Mouse (Mus musculus) MN1 (cell line): ENCODE data around the gene Gstp1.
"Not testable (repeated sequence)": the region's sequence is repeated elsewhere in the genome, so short reads cannot be mapped to it uniquely, and the experiment has no call there.

Experiments
- DNase-seq: peaks from one replicate; pipeline ENCODE4 v3.0.0-alpha.2; 2016; ENCODE audit warnings: low spot score

Gene Gstp1

DNA sequence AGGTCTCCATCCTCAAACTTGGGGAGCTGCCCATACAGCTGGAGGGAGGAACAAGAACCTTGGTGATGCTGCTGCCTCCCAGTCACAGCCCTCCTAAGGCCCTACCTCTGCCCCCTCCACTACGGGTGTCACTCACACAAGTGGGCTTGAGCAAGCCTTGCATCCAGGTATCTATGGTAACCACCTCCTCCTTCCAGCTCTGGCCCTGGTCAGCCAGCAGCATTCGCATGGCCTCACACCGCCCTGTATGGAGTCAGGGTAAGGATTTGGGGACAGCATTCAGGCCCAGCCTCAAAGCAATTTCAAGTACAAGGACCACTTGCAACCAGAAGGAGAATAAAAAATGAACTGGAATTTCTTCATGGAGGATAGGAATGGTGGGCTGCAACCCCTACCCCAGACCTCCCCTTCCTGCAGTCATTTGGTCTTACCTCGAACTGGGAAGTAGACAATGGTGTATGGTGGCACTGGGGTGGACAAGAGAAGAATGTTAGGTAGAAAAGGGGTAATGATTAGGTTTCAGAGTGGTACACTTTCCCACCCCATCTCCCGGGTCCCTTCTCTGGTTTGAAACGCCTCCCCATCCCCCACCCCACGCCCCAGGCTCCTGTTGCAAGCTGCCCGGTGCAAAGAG lies 514 bp downstream of the Gstp1 start:
- DNase-seq = not testable (repeated sequence)

GRCm38 (mm10) chr19:4036327-4037045 lies 1.3 kb downstream of the Gstp1 start:
- DNase-seq = no peak

- DNase-seq = no peak
Observed at GRCm38 (mm10) chr19:4033742-4034141, 4.0 kb downstream of the Gstp1 start.

- DNase-seq = no peak
Observed at GRCm38 (mm10) chr19:4033298-4033697, 4.5 kb downstream of the Gstp1 start.

DNA sequence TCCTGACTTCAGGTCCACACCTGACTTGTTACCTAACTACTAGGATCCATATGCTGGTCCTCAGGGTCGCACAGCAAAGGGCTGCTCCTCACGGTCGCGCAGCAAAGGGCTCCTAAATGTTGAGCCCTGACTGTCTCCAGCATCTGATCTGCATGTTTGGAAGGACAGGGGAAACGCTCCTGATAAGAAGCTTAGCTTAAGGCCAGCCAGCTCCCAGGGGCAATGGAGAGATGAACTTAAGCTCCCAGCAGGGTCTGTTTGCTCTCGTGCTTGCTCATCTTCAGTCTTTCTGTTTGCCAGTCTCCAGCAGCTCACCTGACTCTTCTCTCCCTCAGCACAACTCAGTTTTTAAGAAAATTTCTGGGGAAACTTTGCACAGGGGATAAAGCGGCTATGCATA lies 5.1 kb downstream of the Gstp1 start:
- no peak for DNase-seq

DNA sequence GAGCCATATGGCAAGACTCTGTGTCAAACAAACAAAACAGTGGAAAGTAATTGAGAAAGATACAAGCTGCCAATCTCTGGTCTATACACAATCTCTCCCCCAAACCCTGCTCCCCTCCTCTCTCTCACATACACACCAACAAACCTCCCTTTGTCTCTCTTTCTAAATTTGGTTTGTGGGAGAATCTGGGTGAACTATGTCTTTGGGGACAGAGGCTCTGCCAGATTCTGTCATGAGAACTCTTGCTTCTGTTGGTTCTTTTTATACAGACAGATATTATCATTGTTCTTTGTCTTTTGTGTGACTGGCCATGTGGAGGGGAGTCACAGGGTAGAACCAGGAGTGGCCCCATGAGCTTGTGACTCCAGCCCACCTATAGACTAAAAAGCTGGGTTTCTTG lies 10.2 kb downstream of the Gstp1 start:
- DNase-seq = no peak

GRCm38 (mm10) chr19:4023185-4023584 lies 14.6 kb downstream of the Gstp1 start:
- DNase-seq = no peak

- peak; percentile 81 for DNase-seq
Observed at GRCm38 (mm10) chr19:4018743-4019583, 18.8 kb downstream of the Gstp1 start.

- no peak for DNase-seq
Observed at GRCm38 (mm10) chr19:4017921-4018587, 19.7 kb downstream of the Gstp1 start.

GRCm38 (mm10) chr19:4015635-4016034 lies 22.1 kb downstream of the Gstp1 start:
- DNase-seq = no peak

- DNase-seq = no peak
Observed at GRCm38 (mm10) chr19:4014802-4015201, 23.0 kb downstream of the Gstp1 start.

DNA sequence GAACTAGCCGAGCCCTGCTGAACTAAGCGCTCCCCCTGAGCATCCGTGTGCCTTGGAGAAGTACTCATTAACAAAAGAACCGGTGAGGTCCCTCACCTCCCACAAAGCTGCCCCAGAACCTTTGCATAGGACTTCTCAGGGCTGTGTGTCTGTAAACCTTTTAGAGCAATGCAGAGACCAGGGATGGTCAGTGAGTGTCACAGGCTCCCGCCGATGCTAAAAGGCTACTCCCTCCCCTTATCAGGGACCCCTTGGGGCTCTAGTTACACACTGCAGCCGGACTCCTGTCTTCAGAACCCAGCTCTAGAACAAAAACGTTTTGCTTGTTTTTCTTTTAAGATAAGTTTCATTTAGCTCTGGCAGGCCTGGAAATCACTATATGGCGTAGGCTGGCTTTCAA lies 24.7 kb downstream of the Gstp1 start:
- no peak for DNase-seq

- DNase-seq = peak; percentile 97
Observed at GRCm38 (mm10) chr19:4012432-4013022, 25.3 kb downstream of the Gstp1 start, which contains the start of gene Ndufv1. Ndufv1 (minus strand) TSS chr19:4012806.

GRCm38 (mm10) chr19:4011086-4011485 lies 26.7 kb downstream of the Gstp1 start:
- no peak for DNase-seq

DNA sequence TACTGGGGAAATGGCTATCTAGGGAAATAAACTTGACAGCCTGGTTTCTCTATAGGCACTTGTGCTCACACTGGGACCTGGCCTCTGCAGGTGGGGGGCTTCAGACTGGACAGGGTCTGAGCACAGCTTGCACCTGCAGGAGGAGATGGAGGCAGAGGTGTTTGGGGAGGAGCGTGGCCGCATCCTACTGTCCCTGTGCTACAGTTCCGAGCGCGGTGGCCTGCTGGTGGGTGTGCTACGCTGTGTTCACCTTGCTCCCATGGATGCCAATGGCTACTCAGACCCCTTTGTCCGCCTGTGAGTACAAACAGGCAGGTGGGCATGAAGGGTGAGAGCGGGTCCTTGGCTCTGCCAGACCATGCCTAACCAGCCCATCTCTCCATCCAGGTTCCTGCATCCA lies 31.8 kb downstream of the Gstp1 start:
- DNase-seq = no peak

GRCm38 (mm10) chr19:4005091-4005490 lies 32.7 kb downstream of the Gstp1 start:
- DNase-seq = no peak

DNA sequence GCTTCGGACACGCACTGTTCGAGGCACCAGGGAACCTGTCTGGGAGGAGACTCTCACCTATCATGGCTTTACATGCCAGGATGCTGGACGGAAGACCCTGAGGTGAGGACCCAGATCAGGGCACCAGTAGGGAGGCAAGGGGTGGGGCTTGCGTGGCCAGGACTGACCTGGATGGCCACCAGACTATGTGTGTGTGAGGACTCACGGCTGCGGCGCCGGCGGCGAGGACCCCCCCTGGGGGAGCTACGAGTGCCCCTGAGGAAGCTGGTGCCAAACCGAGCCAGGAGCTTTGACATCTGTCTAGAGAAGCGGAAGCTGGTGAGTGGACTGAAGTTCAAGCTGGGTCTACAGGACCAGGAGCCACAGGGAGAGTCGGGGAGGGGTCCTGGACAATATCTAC lies 33.5 kb downstream of the Gstp1 start:
- DNase-seq = no peak

GRCm38 (mm10) chr19:4003641-4004040 lies 34.1 kb downstream of the Gstp1 start:
- no peak for DNase-seq

DNA sequence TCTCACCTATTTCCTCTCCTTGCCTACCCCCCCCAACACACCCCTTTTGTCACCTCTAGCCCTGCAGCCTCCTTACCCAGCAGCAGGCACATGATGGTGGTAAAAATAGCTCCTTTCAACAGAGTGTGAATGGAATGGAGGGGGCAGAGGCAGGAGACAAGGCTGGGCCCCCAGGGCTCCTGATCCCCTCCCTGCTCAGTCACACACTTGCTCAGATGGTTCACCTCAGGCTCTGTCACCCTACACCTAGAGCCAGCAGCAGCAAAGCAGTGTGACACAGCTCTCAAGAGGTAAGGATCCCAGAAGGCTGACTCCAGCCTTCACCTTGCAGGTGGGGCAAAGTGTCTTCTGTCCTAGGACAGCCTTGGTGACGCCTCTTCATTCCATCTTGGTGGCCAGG lies 34.7 kb downstream of the Gstp1 start, which contains the start of gene Doc2g:
Gene Doc2g (plus strand): TSS at position 202 of the 400 bp plus-strand sequence.
- no peak for DNase-seq

DNA sequence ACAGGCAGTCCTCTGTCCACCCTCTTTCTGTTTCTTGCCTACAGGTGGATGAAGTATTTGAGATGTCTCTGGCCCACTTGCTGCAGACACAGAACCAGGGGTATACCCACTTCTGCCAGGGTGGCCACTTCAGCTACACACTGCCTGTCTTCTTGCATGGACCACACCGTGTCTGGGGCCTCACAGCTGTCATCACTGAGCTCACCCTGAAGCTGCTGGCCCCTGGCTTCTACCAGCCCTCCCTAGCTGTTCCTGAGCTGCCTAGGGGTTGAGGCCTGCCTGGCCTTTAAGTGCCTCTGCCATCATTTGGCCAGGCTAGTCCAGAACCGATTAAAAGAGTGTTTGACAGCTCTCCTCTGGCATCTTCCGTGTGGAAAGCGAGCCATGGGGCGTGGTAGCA lies 36.0 kb downstream of the Gstp1 start:
- peak; percentile 30 for DNase-seq

DNA sequence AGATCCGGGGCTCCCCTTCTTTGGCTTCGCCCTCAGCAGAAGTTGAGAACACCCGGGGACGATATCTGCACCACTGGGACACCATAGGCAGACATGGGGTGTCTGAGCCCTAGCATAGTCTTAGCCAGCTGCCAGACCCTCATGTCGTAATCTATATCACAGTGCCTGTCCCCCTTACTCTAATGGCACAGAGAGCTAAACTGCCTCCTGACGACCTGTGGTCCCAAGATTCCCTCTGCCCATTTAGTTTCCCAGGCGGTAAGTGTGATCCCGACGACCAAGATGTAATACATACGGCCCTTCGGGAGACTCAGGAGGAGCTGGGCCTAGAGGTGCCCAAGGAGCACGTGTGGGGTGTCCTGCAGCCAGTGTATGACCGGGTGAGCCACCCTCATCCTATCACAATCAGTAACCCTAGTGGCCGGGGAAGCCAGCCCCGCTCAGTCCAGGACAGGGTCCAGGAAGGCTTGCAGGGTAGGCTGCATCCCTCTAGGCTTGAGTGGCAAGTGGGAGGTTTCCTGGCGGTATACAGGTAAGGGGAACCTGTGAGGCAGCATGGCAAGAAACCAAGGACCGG lies 36.7 kb downstream of the Gstp1 start:
- DNase-seq = peak; percentile 24
